Mouse (Mus musculus) frontal cortex, postnatal 14 days (tissue): ENCODE measurements around the gene Pdpk1.
"Not testable (repeated sequence)": the region's sequence is repeated elsewhere in the genome, so short reads cannot be mapped to it uniquely, and the experiment has no call there.

ENCODE experiments used
- DNase-seq, 2 experiments: peaks; one replicate each; pipeline ENCODE4 v3.0.0; 2022; ENCODE audit warnings: low spot score in 2 of 2

Gene Pdpk1

DNA sequence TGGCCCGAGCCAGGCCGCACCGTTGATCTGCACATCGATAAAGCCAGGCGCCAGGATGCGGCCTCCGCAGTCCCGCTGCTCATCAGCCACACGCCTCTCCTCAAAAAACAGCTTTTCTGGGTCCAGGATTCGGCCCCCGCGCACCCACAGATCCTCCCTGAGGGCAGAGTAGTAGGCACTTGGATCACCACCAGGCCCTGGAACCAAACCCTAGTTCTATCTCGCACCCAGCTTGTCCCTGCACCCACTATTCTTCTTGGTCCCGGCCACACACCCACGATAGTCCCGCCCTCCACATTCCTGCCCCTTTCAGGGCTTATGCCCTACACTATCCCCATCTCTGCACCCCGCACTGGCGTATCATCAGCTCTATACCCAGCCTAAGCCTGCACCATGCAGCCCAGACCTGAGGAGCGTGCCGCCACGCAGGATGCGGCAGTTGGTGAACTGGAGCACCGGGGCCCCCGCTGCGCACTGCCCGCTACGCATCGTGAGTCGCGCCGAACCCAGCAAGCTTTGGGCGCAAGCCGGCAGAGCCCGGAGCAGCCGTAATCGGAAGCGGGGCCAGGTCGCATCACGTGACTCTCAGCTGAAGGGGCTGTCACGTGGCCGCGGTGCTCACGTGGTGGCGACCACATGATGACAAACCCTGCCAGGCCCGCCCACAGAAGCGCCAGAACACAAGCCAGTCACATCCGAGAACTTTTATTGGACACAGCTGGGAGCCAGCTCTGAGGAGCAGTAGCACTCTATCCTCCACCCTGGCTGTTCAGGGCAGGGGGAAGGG is 12.6 kb upstream of the Pdpk1 start, which contains the start of gene Amdhd2:
TSS of gene Amdhd2 (minus strand) at position 591 of the 787 bp plus-strand sequence.
- DNase-seq = peak; percentile 95 to 97

DNA sequence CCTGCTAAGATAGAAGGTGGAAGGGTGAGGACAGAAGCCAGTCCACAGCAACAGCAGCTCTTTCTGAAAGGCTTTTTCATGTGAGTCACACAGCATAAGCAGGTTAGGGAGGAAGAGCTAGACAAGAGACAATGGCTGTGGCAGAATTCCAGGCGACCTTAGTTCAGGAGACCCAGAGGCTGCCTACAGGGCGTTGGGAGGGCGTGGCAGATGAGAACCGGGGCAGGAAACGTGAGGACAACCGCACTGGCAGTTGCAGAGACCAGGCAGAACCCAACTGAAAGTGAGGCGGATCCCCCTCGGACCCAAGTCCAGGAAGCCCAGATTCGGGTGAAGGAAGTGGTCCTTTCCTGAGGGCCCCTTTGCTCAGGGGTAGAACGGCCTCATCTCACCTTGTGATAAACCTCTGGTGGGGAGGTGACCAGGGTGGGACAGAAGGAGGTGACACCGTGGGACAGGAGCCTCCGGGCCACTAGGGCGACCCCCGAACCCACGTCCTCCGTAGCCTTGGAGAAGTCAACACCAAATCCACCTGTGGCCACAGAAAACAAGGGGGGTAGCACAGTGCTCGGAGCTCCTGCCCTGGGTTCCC is 12.0 kb upstream of the Pdpk1 start:
- no peak for DNase-seq

DNA sequence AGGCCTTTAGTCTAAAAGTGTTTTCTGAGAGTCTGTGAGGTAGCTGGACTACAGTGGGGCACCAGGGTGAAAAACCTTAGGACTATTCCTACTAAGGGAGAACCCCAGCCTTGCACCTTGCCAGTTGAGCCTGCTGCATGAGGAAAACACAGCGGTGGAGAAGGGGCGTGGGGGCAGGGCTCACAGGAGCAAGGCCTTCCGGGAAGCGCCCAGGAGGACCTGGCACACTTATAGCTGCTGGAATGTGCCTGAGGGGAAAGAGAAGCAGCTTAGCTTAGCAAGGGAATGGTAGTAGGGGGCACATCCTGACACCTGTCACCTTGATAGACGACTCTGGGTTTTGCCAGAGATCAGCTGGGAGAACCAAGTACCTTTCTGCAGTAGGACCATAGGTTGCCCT is 10.7 kb upstream of the Pdpk1 start:
- no peak for DNase-seq

DNA sequence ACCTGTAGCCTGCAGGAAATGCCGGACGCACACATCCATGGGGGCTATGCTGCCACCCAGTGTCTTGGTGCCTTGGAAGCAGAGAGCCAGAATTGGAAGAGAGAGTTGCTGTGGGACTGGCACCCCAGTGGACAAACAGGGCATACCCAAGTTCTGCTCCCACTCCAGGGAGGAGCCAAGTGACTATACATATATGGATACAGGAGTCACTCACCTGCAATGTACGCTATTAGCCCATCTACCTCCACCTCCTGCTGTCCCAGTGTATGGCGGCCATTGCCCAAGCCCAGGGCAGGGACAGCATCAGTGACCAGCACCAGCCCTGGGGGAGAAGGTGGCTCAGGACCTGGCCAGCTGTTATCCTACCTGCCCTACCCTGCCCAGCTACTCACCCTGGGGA is 6.8 kb upstream of the Pdpk1 start:
- no peak for DNase-seq

DNA sequence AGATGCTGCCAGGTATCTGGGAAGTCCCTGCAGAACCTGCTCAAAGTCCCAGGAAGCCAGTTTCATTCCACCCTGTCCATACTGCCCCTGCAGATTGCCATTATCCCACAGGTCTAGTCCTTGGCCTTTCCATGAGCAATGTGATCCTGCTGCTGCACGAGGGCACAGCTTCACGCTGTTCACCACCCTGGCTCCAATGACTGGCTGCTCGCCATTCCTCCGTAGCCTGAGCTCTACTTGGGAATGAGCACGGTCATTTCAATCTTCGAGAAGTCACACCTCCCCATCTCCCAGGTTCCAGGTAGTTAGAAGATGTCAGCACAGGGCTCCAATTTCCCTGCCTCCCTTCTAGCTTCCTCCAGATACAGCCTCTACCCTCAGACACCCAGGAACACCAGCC is 6.4 kb upstream of the Pdpk1 start:
- DNase-seq = no peak

DNA sequence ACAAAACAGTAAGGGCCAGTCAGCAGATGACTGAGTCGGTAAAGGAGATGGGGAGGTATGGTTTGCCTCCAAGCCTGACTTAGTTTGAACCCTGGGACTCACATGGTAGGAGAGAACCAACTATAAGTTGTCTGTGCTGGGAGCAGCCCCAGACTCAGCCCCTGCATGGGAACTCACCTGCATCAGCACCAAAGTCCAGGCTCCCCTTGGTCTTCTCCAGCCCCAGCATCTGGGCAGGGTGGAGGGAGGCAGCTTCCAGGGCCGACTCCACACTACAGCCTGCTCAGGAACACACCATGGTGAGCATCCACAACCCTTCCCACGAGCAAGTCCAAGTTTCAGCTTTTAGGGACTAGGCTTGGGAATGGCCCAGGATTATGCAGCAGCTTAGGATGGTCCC is 5.7 kb upstream of the Pdpk1 start:
- DNase-seq = no peak

DNA sequence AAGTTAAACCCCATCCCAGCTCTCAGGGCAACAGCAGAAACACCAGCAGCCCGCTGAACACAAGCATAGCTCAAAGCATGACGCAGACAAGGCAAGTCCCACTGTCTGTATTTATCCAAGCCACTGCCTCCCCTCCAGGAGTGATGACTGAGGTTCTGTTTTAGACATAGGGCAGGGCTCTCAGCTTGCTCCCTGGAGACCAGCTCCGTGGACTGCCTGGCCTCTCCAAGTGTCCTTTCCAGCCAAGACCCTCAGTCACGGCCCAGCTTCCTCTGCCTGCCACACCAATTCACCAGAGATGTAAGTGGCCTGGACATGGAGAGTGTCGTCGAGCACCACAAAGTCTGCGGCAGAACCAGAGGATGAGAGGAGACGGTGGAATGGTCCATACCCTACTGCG is 5.0 kb upstream of the Pdpk1 start:
- no peak for DNase-seq

DNA sequence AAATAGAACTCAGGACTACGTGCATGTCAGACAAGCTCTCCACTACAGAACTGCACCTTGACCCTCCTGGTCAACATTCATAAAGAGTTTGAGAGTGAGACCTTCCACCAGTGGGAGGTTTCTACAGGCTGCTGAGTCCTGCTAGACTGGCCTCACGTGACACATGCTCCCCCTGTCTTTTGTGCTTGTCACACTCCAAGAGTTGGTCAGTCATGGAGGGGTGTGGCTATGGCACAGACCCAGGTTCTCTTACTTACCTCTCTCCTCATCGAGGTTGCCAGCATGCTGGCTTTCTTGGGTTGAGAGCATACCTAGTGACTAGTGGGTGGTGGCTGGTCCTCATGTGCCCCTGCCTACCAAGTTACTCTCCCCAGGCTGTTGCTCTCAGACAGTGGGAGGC is 3.7 kb upstream of the Pdpk1 start:
- no peak for DNase-seq

DNA sequence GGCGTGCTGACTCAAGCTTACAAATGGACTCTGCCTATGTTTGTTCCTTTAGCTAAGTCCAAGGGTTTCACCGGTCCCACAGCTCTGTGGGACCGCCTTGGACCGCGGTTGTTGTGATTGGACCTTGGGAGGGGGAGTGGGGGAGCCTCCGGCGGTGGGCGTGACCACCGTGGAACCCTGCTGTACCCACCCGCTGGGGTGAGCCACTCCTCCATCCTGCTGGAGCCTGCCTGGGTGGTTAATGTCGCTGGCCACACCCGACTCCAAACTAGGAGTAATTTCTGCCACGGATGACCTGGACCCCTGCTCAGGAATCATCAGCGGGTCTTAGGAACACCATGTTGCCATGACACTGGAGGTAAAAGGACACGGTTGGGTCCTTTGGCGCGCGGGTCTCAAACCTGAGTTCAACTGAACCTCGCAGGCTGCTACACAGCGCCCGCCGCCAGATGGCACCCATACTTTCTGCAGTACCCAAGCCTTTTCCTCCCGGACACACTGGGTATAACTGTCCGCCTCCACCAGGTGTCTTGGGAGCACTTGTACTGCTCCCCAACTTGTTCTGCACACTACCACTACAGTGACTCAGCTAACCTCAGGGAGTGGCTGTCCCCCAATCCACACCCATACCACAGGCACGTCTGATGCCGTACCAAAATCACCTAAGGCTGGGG is 1.3 kb upstream of the Pdpk1 start:
- peak; percentile 57 to 70 for DNase-seq

DNA sequence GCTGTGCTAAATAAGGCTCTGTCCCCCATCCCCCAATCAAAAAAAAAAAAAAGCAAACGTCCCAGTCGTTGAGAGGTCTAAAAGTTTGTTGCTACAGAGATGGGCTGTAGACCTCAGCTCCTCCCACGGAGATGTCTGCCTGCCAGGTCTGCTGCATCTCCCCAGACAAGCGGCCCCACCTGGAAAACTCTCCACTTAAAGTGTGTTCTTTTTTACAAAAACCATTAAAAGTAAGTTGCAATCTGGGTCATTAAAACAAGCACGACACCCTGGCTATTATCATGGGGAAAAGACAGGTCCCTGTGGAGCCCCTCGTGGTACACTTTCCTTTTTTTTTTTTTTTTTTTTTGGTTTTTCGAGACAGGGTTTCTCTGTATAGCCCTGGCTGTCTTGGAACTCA is 658 bp upstream of the Pdpk1 start:
- DNase-seq = no peak

DNA sequence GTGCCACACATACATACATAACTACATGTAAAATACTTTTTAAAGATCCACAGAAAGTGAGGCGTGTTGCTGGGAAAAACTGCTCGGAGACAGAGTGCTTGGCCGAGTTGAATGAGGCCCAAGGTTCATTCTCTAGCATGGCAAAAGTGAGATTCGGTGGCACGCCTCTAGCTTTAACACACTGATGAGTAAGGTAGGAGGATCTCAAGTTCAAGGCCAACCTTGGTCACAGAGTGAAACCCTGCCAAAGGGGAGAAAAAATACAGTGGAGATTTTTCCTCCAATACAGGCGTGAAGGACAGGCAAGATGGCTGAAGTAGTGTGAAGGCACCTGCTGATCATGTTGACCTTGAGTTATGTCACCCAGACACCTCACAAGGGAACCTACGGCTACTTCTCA is 1.3 kb downstream of the Pdpk1 start:
- DNase-seq = no peak

DNA sequence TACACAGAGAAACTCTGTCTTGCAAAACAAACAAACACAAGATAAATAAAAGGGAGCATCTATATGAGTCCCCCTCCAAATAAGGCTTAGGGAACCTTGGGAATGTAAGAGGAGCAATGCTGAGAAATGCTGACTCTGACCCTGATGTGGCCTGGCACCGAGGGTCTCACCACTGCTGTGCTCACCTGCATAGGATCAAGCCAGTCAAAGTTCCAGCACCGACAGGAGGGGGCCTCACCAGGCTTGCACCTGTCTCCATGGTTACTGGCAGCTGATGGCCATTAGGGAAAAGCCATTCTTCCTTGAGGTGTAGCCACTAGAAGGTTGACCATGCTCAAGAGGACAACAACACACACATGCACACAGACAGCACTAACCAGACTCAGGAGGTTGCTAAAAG is 7.8 kb downstream of the Pdpk1 start:
- DNase-seq = no peak

DNA sequence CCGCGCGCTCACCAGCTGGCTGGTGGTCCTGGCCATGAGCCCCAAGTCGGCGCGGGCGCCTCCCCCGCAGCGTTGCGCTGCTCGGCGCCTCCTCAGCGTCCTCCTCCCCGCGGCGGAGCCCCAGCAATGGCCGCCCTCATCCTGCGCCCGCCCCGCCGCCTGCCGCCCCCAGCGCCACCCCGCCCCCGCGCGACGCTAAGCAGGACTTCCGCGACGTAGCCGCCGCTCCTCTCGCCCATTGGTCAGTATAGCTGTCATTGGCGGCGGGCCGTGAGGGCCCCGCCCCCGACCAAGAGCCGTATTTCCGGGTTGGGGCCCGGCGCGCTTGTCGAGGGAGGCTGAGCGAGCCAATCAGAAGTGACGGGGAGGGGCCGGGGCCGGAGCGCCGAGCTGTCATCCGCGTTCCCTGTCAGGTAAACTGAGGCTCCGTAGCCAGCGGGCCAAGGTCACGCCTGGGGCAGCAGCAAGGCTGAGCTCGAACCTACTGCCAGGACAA is 9.3 kb downstream of the Pdpk1 start:
- DNase-seq = peak; percentile 94 to 95

DNA sequence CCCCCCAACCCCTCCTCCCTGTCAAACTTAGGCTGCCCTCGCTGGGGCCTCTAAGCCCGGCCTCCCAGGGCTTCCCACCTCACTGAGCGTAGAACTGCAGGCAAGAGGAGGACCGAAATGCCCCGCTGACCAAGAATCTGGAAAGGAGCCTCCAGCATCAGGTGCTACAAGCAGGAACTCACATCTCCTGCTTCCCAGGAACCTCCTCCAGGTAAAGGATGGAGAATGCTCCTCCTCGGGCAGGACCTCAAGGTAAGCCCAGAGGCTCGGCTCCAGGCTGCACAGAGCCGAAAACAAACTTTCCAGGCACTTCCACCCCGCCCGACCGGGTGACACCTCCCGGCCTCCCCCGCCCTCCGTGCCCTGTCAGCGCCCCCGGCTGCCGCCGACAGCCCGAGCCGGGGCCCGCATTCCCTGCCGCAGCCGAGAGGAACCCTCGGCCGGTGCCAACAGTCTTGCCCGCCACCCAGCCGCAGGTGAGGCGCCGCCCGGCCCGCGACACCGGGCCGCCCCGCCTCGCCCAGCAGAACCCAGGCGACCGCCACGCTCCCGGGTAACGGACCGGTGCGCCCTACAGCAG is 9.8 kb downstream of the Pdpk1 start:
- DNase-seq = no peak

DNA sequence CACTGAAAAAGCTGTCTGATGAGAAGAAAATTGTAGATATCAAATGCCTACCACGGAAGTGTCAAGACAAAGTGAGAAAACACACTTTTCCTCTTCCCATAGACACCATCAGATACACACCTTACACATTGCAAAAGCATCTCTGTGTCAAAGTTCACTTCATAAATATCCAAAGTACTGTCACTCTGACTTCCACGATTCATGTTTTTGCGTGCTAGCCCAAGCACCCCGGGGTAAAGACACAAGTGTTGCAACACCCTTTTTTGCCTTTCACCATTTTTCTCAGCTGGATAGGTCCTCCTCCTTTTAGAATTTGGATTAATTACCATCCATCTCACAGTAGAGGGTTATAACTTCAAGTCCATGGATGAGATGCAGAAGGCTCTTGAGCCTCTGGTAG is 10.8 kb downstream of the Pdpk1 start:
- DNase-seq = no peak

DNA sequence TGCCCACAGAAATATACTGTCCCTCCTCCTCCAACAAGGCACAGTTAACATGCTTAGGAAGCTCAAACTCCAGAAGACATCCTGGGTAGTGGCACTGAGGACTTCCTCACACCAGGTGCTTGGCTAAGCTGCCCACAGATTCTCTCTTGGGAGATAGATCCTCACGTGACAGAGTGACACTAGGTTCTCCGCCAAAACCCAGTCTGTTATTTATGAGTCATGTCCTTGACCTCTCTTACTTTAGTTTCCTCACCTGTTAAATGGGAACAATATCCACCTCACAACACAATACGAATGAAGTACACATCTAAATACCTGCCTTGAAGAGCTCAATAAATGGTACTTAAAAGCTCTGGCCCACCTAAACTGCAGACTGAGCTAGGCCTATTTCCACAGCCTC is 11.5 kb downstream of the Pdpk1 start:
- no peak for DNase-seq

DNA sequence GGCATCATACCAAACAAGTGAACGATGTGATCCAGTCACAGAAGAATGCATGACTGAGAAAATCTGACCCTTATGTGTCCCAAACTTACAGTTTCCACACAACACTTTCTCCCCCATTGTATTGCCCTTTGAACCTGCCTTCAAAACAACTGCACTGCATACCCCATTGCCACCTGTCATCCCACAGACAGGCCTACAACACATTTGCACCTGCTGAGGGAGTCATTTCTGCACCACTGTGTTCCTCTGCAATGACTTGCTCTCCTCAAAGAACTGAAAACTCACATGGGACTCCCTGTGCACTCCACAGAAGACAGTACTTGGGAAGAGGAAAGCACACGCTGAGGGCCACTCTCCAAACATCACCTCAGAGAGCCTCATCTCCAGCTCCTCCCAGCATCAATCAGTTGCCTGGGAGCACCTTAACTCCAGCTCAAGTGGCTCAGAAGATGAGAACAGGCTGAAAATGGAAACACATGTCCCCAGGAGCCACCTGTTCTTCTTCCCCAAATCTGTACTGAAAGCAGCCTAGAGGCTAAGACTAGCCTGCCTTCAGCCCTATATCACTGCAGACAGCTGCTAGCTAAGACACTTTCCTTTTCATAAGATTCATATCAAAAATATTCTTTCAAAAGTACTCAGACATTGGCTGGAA is 13.4 kb downstream of the Pdpk1 start:
- DNase-seq = no peak

DNA sequence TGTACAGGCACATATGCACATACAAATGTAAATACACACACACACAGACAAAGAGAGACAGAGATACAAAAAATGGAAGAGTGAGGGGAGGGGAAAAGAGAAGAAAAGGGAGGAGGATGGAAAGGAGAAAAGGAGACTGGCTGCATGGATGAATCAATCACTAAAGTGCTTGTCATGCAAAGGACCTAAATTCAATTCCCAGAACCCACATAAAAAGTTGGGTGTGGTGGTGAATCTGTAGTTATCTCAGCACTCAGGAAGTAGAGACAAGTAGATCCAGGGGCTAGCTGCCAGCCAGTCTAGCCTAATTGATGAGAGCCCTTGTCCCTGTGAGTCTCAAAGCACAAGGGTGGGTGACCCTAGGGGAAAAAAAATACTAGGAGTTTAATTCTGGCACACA is 16.7 kb downstream of the Pdpk1 start:
- DNase-seq = no peak

DNA sequence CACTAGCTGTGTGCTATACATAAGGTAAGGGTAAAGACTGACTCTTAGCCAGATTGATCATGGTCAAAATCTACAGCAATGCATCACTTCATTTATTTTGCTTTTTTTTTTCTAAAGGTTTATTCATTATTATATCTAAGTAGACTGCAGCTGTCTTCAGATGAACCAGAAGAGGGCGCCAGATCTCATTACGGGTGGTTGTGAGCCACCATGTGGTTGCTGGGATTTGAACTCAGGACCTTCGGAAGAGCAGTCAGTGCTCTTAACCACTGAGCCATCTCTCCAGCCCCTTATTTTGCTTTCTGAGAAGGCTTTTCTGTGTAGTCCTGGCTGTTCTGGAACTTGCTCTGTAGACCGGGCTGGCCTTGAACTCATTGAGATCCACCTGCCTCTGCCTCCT is 17.8 kb downstream of the Pdpk1 start:
- DNase-seq = not testable (repeated sequence)

DNA sequence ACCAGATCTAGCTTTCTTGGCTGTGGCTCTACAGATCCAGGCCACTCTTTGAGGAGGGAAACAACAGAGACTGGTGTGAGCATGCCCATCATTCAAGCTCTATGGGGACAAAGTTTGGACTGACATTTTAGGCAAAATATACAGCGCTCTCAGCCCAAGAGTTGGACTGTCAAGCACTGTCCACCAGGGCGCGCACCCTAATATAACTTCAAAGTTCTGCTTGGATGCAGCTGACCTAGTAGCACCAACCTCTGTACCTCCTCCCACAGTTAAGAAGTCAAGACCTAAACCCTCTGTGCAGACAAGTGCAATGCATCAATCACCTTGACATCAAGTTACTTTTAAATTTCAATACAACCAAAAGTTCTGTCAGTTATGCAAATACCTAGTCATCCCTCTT is 19.2 kb downstream of the Pdpk1 start:
- DNase-seq = no peak

DNA sequence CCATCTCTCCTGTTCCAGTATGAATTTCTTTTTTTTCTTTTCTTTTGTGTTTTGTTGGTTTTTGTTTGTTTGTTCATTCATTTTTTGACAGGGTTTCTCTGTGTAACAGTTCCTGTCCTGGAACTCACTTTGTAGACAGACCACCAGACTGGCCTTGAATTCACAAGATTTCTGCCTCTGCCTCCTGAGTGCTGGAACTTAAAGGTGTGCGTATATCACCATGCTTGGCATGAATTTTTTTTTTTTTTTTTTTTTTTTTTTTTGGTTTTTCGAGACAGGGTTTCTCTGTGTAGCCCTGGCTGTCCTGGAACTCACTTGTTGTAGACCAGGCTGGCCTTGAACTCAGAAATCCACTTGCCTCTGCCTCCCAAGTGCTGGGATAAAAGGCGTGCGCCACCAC is 21.5 kb downstream of the Pdpk1 start:
- not testable (repeated sequence) for DNase-seq

DNA sequence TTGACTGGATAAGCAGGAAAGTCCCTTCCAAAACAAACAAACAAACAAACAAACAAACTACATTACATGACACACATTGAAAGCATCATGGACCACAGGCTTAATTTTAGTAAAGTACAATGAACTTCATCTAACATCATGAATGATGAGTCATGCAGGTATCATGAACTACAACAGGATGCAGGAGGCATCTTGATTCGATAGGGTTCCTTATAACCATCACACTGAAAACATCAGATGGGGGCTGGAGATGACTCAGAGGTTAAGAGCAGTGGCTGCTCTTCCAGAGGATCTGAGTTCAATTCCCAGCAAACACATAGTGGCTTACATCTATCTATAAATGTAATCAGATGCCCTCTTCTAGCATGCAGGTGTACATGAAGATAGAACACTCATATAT is 23.1 kb downstream of the Pdpk1 start:
- no peak for DNase-seq
